Mouse (Mus musculus): ENCODE measurements around the gene Dynll1.
"Not testable (repeated sequence)": the region's sequence is repeated elsewhere in the genome, so short reads cannot be mapped to it uniquely, and the experiment has no call there.

Dynll1 gene

GRCm38 (mm10) chr5:115312816-115313667, 12.2 kb upstream of the Dynll1 start:
- no peak for DNase-seq (ENCODE audit: low spot score in 2 of 2)

- DNase-seq (ENCODE audit: low spot score in 2 of 2): no peak
Observed at GRCm38 (mm10) chr5:115312354-115312753, 11.6 kb upstream of the Dynll1 start.

GRCm38 (mm10) chr5:115302190-115302589, 1.4 kb upstream of the Dynll1 start:
- not testable (repeated sequence) for DNase-seq (ENCODE audit: low spot score in 2 of 2)

- DNase-seq (ENCODE audit: low spot score in 2 of 2): no peak
Observed at GRCm38 (mm10) chr5:115301615-115302014, 816 bp upstream of the Dynll1 start.

GRCm38 (mm10) chr5:115300035-115300744, 609 bp downstream of the Dynll1 start:
- peak; percentile 46 to 49 for DNase-seq (ENCODE audit: low spot score in 2 of 2)

- DNase-seq (ENCODE audit: low spot score in 2 of 2): no peak
Observed at GRCm38 (mm10) chr5:115296347-115296746, 4.5 kb downstream of the Dynll1 start.

GRCm38 (mm10) chr5:115294173-115294572, 6.6 kb downstream of the Dynll1 start:
- no peak for DNase-seq (ENCODE audit: low spot score in 2 of 2)

- DNase-seq (ENCODE audit: low spot score in 2 of 2): no peak
Observed at GRCm38 (mm10) chr5:115284735-115285134, 16.1 kb downstream of the Dynll1 start.

GRCm38 (mm10) chr5:115280050-115280687, 20.6 kb downstream of the Dynll1 start:
- no peak for DNase-seq (ENCODE audit: low spot score in 2 of 2)

GRCm38 (mm10) chr5:115279226-115280049, 21.4 kb downstream of the Dynll1 start, which contains the start of gene Coq5:
Gene Coq5 (plus strand): TSS chr5:115279666.
- peak; percentile 70 to 78 for DNase-seq (ENCODE audit: low spot score in 2 of 2)

- no peak for DNase-seq (ENCODE audit: low spot score in 2 of 2)
Observed at GRCm38 (mm10) chr5:115278785-115279184, 22.0 kb downstream of the Dynll1 start.

GRCm38 (mm10) chr5:115278053-115278452, 22.7 kb downstream of the Dynll1 start:
- DNase-seq (ENCODE audit: low spot score in 2 of 2): no peak

GRCm38 (mm10) chr5:115275998-115276397, 24.8 kb downstream of the Dynll1 start:
- DNase-seq (ENCODE audit: low spot score in 2 of 2): no peak

- DNase-seq (ENCODE audit: low spot score in 2 of 2): no peak
Observed at GRCm38 (mm10) chr5:115274771-115275170, 26.0 kb downstream of the Dynll1 start.

GRCm38 (mm10) chr5:115274353-115274752, 26.4 kb downstream of the Dynll1 start:
- DNase-seq (ENCODE audit: low spot score in 2 of 2): no peak

- DNase-seq (ENCODE audit: low spot score in 2 of 2): no peak
Observed at GRCm38 (mm10) chr5:115273549-115274135, 27.2 kb downstream of the Dynll1 start.

GRCm38 (mm10) chr5:115272812-115273548, 27.8 kb downstream of the Dynll1 start, which contains the start of gene Rnf10:
Gene Rnf10 (minus strand): TSS chr5:115272898.
- DNase-seq (ENCODE audit: low spot score in 2 of 2): peak; percentile 97 to 99

- peak in 1 of 2 experiments; percentile 28 for DNase-seq (ENCODE audit: low spot score in 2 of 2)
Observed at GRCm38 (mm10) chr5:115271931-115272811, 28.6 kb downstream of the Dynll1 start.

- no peak for DNase-seq (ENCODE audit: low spot score in 2 of 2)
Observed at GRCm38 (mm10) chr5:115269969-115270368, 30.8 kb downstream of the Dynll1 start.
